Mouse (Mus musculus): ENCODE data around the gene Nek5. TPM values are rescaled to one million over a fixed set of nuclear protein-coding genes. Genes with fewer than 3 reads are reported as not detected.

Nek5 gene
- polyA plus RNA-seq, 1 experiment from 2014 or later = 0.67 TPM

DNA sequence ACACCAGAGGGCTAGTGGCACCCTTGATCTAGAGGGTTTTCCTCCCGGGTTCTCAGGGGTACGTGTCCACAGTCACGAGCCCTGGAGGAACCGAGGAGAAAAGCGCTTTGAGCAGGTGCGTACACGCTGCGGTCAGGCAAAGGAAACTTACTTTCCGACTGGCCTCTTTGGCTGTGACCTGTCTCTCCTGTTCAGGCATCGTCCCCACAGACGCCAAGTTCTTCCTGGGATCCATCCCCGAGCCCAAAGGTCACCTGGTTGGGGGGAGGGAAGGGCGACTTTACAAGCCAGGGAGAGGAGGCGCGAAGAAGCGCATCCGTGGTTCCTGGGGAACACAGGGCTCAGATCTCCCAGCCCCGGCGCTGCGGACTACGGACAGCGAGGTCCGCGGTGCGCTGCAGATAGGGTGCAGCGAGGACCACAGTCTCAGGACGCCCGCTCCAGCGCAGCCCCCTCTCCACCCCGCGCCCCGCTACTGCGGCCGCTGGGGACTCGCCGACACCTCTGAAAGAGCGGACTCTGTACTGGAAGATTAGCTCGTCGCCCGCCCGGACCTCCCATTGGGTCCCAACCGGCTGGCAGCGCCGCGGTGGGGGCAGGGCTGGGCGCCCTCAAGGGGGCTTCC lies 64.9 kb downstream of the Nek5 start, which contains the start of gene Atp7b:
Atp7b (minus strand) TSS at position 485 of the 625 bp plus-strand sequence.
- DNase-seq (ENCODE audit: low spot score) = peak; percentile 10
- H3K4me2 ChIP-seq (ENCODE audit: low read depth, low read length) = peak within 1 kb of the TSS; percentile 97
- H3K4me3 ChIP-seq (ENCODE audit: low read depth, low read length) = peak within 1 kb of the TSS; percentile 67
- H3K27ac ChIP-seq (replicated peaks; ENCODE audit: low read depth, low read length) = no peak within 1 kb of the TSS
- no peaks in the 10 kb centered on the region for H3K9me3 ChIP-seq (ENCODE audit: control insufficient read depth, low read length)
- peaks cover 19% of the 10 kb centered on the region for H3K27me3 ChIP-seq (replicated peaks; ENCODE audit: control insufficient read depth, insufficient read depth, low read length)
- WGBS = 1% methylated on average over 24 of the region's 46 CpGs
- H3K4me1 ChIP-seq (ENCODE audit: control insufficient read depth, insufficient read depth, low read length) = peaks cover 4% of the 10 kb centered on the region; the same call in 1 of the 2 replicates
- peaks cover 28% of the 10 kb centered on the region for H3K36me3 ChIP-seq (ENCODE audit: control insufficient read depth, insufficient read depth, low read length)
- H3K9ac ChIP-seq (ENCODE audit: low read depth, low read length) = peak within 1 kb of the TSS; percentile 68
- ATAC-seq (ENCODE audit: low read depth) = peak; percentile 88

- DNase-seq (ENCODE audit: low spot score) = no peak
- Histone ChIP-seq H3K27me3 (replicated peaks; ENCODE audit: control insufficient read depth, insufficient read depth, low read length) (peaks cover 19% of the 10 kb centered on the region), H3K36me3 (ENCODE audit: control insufficient read depth, insufficient read depth, low read length) (peaks cover 21% of the 10 kb centered on the region), H3K4me3 (ENCODE audit: low read depth, low read length) (peak overlapping the region; percentile 67), H3K4me1 (ENCODE audit: control insufficient read depth, insufficient read depth, low read length) (peaks cover 4% of the 10 kb centered on the region; the same call in 1 of the 2 replicates), H3K27ac (replicated peaks; ENCODE audit: low read depth, low read length) (no peak overlapping the region), H3K4me2 (ENCODE audit: low read depth, low read length) (peak overlapping the region; percentile 97), H3K9ac (ENCODE audit: low read depth, low read length) (no peak overlapping the region; the same call in 1 of the 2 replicates), H3K9me3 (ENCODE audit: control insufficient read depth, low read length) (no peaks in the 10 kb centered on the region)
- no peak for ATAC-seq (ENCODE audit: low read depth)
- WGBS = 36% methylated on average over 11 of the region's 11 CpGs
Measured at GRCm38 (mm10) chr8:22059153-22059738, 65.6 kb downstream of the Nek5 start.

GRCm38 (mm10) chr8:22058368-22058767 lies 66.5 kb downstream of the Nek5 start:
- Histone ChIP-seq H3K27ac (replicated peaks; ENCODE audit: low read depth, low read length) (no peak overlapping the region), H3K9me3 (ENCODE audit: control insufficient read depth, low read length) (no peaks in the 10 kb centered on the region), H3K36me3 (ENCODE audit: control insufficient read depth, insufficient read depth, low read length) (peaks cover 12% of the 10 kb centered on the region; the same call in 1 of the 2 replicates), H3K4me3 (ENCODE audit: low read depth, low read length) (no peak overlapping the region), H3K9ac (ENCODE audit: low read depth, low read length) (no peak overlapping the region), H3K4me2 (ENCODE audit: low read depth, low read length) (no peak overlapping the region), H3K4me1 (ENCODE audit: control insufficient read depth, insufficient read depth, low read length) (peaks cover 4% of the 10 kb centered on the region; the same call in 1 of the 2 replicates), H3K27me3 (replicated peaks; ENCODE audit: control insufficient read depth, insufficient read depth, low read length) (peaks cover 19% of the 10 kb centered on the region)
- DNase-seq (ENCODE audit: low spot score) = no peak
- WGBS = 74% methylated on average over 9 of the region's 9 CpGs
- no peak for ATAC-seq (ENCODE audit: low read depth)

DNA sequence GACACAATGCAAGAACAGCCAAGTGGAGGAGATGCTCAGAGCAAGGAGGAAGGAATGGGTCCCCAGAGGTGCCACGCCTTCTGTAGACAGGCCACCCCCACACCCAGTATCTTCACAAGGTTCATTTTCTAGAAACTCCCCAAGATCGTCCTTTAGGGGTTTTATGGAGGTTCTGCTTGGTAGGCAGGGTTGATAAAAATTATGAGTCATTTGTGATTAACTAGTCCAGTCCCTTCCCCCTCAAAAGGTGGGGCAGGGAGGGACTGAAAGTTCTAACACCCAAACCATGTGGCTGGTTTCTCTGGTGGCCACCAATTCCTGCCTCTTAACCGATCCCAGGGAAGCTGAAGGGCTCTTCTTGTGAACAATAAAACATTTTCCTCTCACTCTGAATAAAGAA lies 68.0 kb downstream of the Nek5 start:
- WGBS = 81% methylated on average over 3 of the region's 3 CpGs
- Histone ChIP-seq H3K9me3 (ENCODE audit: control insufficient read depth, low read length) (no peaks in the 10 kb centered on the region), H3K36me3 (ENCODE audit: control insufficient read depth, insufficient read depth, low read length) (0 out of 2 replicates have a peak, but pooled peaks cover under 1% of the 10 kb centered on the region), H3K4me3 (ENCODE audit: low read depth, low read length) (no peak overlapping the region), H3K27me3 (replicated peaks; ENCODE audit: control insufficient read depth, insufficient read depth, low read length) (peaks cover 19% of the 10 kb centered on the region), H3K4me2 (ENCODE audit: low read depth, low read length) (no peak overlapping the region), H3K27ac (replicated peaks; ENCODE audit: low read depth, low read length) (no peak overlapping the region), H3K4me1 (ENCODE audit: control insufficient read depth, insufficient read depth, low read length) (peaks cover 4% of the 10 kb centered on the region; the same call in 1 of the 2 replicates), H3K9ac (ENCODE audit: low read depth, low read length) (no peak overlapping the region)
- no peak for ATAC-seq (ENCODE audit: low read depth)
- no peak for DNase-seq (ENCODE audit: low spot score)

DNA sequence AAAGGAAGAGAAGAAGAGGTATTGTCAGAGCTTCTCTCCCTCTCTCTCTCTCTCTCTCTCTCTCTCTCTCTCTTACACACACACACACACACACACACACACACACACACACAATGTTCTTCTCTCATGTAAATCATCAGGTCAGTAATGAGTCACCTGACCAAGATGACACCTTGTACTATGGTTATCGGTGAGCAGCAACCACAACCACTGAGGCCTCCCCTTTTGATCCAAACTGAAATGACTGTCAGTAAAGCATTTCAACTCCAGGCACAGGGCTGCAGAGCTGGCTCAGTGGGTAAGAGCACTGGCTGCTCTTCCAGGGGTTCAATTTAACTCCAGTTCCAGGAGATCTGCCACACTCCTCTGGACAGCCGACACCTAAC lies 69.4 kb downstream of the Nek5 start:
- Histone ChIP-seq H3K27ac (replicated peaks; ENCODE audit: low read depth, low read length) (no peak overlapping the region), H3K4me1 (ENCODE audit: control insufficient read depth, insufficient read depth, low read length) (no peaks in the 10 kb centered on the region), H3K4me2 (ENCODE audit: low read depth, low read length) (no peak overlapping the region), H3K9ac (ENCODE audit: low read depth, low read length) (no peak overlapping the region), H3K9me3 (ENCODE audit: control insufficient read depth, low read length) (no peaks in the 10 kb centered on the region), H3K4me3 (ENCODE audit: low read depth, low read length) (no peak overlapping the region), H3K27me3 (replicated peaks; ENCODE audit: control insufficient read depth, insufficient read depth, low read length) (peaks cover 19% of the 10 kb centered on the region), H3K36me3 (ENCODE audit: control insufficient read depth, insufficient read depth, low read length) (no peaks in the 10 kb centered on the region)
- ATAC-seq (ENCODE audit: low read depth) = no peak
- DNase-seq (ENCODE audit: low spot score) = no peak
- WGBS = 84% methylated on average over 2 of the region's 2 CpGs

GRCm38 (mm10) chr8:22054674-22055491 lies 70.0 kb downstream of the Nek5 start:
- WGBS = 81% methylated on average over 12 of the region's 12 CpGs

GRCm38 (mm10) chr8:22047699-22048464 lies 77.0 kb downstream of the Nek5 start:
- H3K9ac ChIP-seq (ENCODE audit: low read depth, low read length) = no peak overlapping the region
- no peaks in the 10 kb centered on the region for H3K27me3 ChIP-seq (replicated peaks; ENCODE audit: control insufficient read depth, insufficient read depth, low read length)
- no peak overlapping the region for H3K4me3 ChIP-seq (ENCODE audit: low read depth, low read length)
- 62% methylated on average over 2 of the region's 2 CpGs for WGBS
- DNase-seq (ENCODE audit: low spot score) = peak; percentile 36
- H3K9me3 ChIP-seq (ENCODE audit: control insufficient read depth, low read length) = peaks cover 4% of the 10 kb centered on the region; the same call in 1 of the 2 replicates
- no peak overlapping the region for H3K27ac ChIP-seq (replicated peaks; ENCODE audit: low read depth, low read length)
- ATAC-seq (ENCODE audit: low read depth) = peak; percentile 55; the same call in 1 of the 2 replicates
- H3K4me2 ChIP-seq (ENCODE audit: low read depth, low read length) = no peak overlapping the region
- no peaks in the 10 kb centered on the region for H3K4me1 ChIP-seq (ENCODE audit: control insufficient read depth, insufficient read depth, low read length)
- H3K36me3 ChIP-seq (ENCODE audit: control insufficient read depth, insufficient read depth, low read length) = no peaks in the 10 kb centered on the region

More at GRCm38 (mm10) chr8:22054674-22055491, 70.0 kb downstream of the Nek5 start:
- ATAC-seq (ENCODE audit: low read depth) (no peak), DNase-seq (ENCODE audit: low spot score) (no peak)
- Histone ChIP-seq H3K27ac (replicated peaks; ENCODE audit: low read depth, low read length) (no peak overlapping the region), H3K4me2 (ENCODE audit: low read depth, low read length) (no peak overlapping the region), H3K27me3 (replicated peaks; ENCODE audit: control insufficient read depth, insufficient read depth, low read length) (peaks cover 16% of the 10 kb centered on the region), H3K9me3 (ENCODE audit: control insufficient read depth, low read length) (no peaks in the 10 kb centered on the region), H3K9ac (ENCODE audit: low read depth, low read length) (no peak overlapping the region), H3K36me3 (ENCODE audit: control insufficient read depth, insufficient read depth, low read length) (no peaks in the 10 kb centered on the region), H3K4me1 (ENCODE audit: control insufficient read depth, insufficient read depth, low read length) (no peaks in the 10 kb centered on the region), H3K4me3 (ENCODE audit: low read depth, low read length) (no peak overlapping the region)

GRCm38 (mm10) chr8:22043706-22044105 lies 81.1 kb downstream of the Nek5 start:
- Histone ChIP-seq H3K27me3 (replicated peaks; ENCODE audit: control insufficient read depth, insufficient read depth, low read length) (peaks cover 8% of the 10 kb centered on the region; the same call in 1 of the 2 replicates), H3K4me3 (ENCODE audit: low read depth, low read length) (no peak overlapping the region), H3K4me1 (ENCODE audit: control insufficient read depth, insufficient read depth, low read length) (no peaks in the 10 kb centered on the region), H3K36me3 (ENCODE audit: control insufficient read depth, insufficient read depth, low read length) (no peaks in the 10 kb centered on the region), H3K9ac (ENCODE audit: low read depth, low read length) (no peak overlapping the region), H3K4me2 (ENCODE audit: low read depth, low read length) (no peak overlapping the region), H3K27ac (replicated peaks; ENCODE audit: low read depth, low read length) (no peak overlapping the region), H3K9me3 (ENCODE audit: control insufficient read depth, low read length) (peaks cover 4% of the 10 kb centered on the region; the same call in 1 of the 2 replicates)
- peak; percentile 21 for DNase-seq (ENCODE audit: low spot score)
- 36% methylated on average over 12 of the region's 12 CpGs for WGBS
- peak; percentile 83; the same call in 1 of the 2 replicates for ATAC-seq (ENCODE audit: low read depth)
